Mouse (Mus musculus) midbrain, postnatal 0 days (tissue): ENCODE data around the gene Cfap65. TPM values are rescaled to one million over a fixed set of nuclear protein-coding genes. Genes with fewer than 3 reads are reported as not detected.
A peak's percentile ranks its signal among the peaks of the same experiment; 100 is the strongest.

Experiments
- ATAC-seq: fragments of 200-750 bp; cut with Nextera tagmentation; 2 replicates; pipeline ENCODE4 v1.8.0; 2017; ENCODE audit warnings: moderate number of reproducible peaks, mild to moderate bottlenecking, moderate TSS enrichment, moderate library complexity; ENCODE audit not compliant: low FRiP score
- DNase-seq: peaks from one replicate; pipeline ENCODE4 v3.0.0-alpha.2; 2015; ENCODE audit warnings: low spot score
- H3K27ac ChIP-seq: fragments of 300-500 bp; sonication (generic); 2 replicates; pipeline ENCODE4 v1.5.1; 2014; ENCODE audit warnings: low read depth, mild to moderate bottlenecking, low read length, mixed read lengths
- H3K27me3 ChIP-seq: fragments of 300-500 bp; sonication (generic); 2 replicates; pipeline ENCODE4 v1.6.1; 2014; ENCODE audit warnings: low read length, control low read depth, mixed read lengths; ENCODE audit not compliant: insufficient read depth
- H3K36me3 ChIP-seq: fragments of 300-500 bp; sonication (generic); 2 replicates; pipeline ENCODE4 v1.6.1; 2014; ENCODE audit warnings: low read length, control low read depth, mixed read lengths; ENCODE audit not compliant: insufficient read depth
- H3K4me1 ChIP-seq: fragments of 300-500 bp; sonication (generic); 2 replicates; pipeline ENCODE4 v1.6.1; 2014; ENCODE audit warnings: mild to moderate bottlenecking, control low read depth, antibody characterized with exemption, low read length, mixed read lengths; ENCODE audit not compliant: insufficient read depth
- H3K4me2 ChIP-seq: fragments of 300-500 bp; sonication (generic); 2 replicates; pipeline ENCODE4 v1.6.1; 2014; ENCODE audit warnings: low read depth, mild to moderate bottlenecking, low read length, mixed read lengths; ENCODE audit not compliant: poor library complexity, severe bottlenecking
- H3K4me3 ChIP-seq: fragments of 300-500 bp; sonication (generic); 2 replicates; pipeline ENCODE4 v1.5.1; 2014; ENCODE audit warnings: low read depth, mild to moderate bottlenecking, low read length, moderate library complexity
- H3K9ac ChIP-seq: fragments of 300-500 bp; sonication (generic); replicated peaks from 2 replicates; pipeline ENCODE4 v1.6.1; 2014; ENCODE audit warnings: mild to moderate bottlenecking, low read length, moderate library complexity, mixed read lengths; ENCODE audit not compliant: poor library complexity, severe bottlenecking
- H3K9me3 ChIP-seq: fragments of 300-500 bp; sonication (generic); 2 replicates; pipeline ENCODE4 v1.6.1; 2016; ENCODE audit warnings: low read length, control low read depth
- CTCF ChIP-seq: IDR thresholded peaks from 2 replicates; pipeline ENCODE4 v1.5.1; 2016; ENCODE audit warnings: antibody characterized with exemption, mild to moderate bottlenecking
- WGBS: fragments of 180-500 bp; shearing (Covaris S2); extraction: QIAGEN DNeasy Blood & Tissue Kit; methylation state at CpG from one replicate; pipeline ENCODE4 v1.1.7; 2014; 5-methylcytosine and 5-hydroxymethylcytosine counted together
- polyA plus RNA-seq: library from polyadenylated mRNA; unstranded; fragments of >200 nt; fragmentation: Nextera tagmentation; extraction: Ambion mirVana; gene quantifications from 2 replicates; pipeline ENCODE4 v1.2.1, GENCODE M21; 2015
- total RNA-seq: library from RNA; depleted of rRNA; stranded (reverse); fragments of >200 nt; gene quantifications from 2 replicates; pipeline ENCODE4 v1.2.3, GENCODE M21; 2014

The Cfap65 gene
- total and polyA plus RNA-seq, 2 experiments from 2014 or later, result 1.5 to 4.1 TPM

- Histone ChIP-seq H3K4me2 (no peak overlapping the region), H3K9me3 (no peaks in the 10 kb centered on the region), H3K4me1 (no peaks in the 10 kb centered on the region), H3K36me3 (no peaks in the 10 kb centered on the region), H3K27me3 (no peaks in the 10 kb centered on the region), H3K27ac (no peak overlapping the region), H3K9ac (no peak overlapping the region), H3K4me3 (no peak overlapping the region)
- ATAC-seq, result no peak
- TF ChIP-seq CTCF, result peak; percentile 39; the same call in 1 of the 2 replicates
- 27% methylated on average over 13 of the region's 13 CpGs for WGBS
- DNase-seq, result no peak
Observed at GRCm38 (mm10) chr1:74915706-74916105, 19.7 kb downstream of the Cfap65 start.

GRCm38 (mm10) chr1:74902191-74902590 is 33.2 kb downstream of the Cfap65 start:
- WGBS, result 29% methylated on average over 6 of the region's 6 CpGs
- ATAC-seq, result no peak
- no peak for TF ChIP-seq CTCF

GRCm38 (mm10) chr1:74901686-74902085 is 33.7 kb downstream of the Cfap65 start:
- TF ChIP-seq CTCF, result peak; percentile 70
- no peaks in the 10 kb centered on the region for H3K4me1 ChIP-seq
- no peaks in the 10 kb centered on the region for H3K9me3 ChIP-seq
- peaks cover 45% of the 10 kb centered on the region for H3K27me3 ChIP-seq
- no peak for ATAC-seq
- peak; percentile 50 for DNase-seq
- H3K27ac ChIP-seq, result no peak overlapping the region
- WGBS, result 10% methylated on average over 3 of the region's 3 CpGs
- no peak overlapping the region for H3K4me3 ChIP-seq
- no peaks in the 10 kb centered on the region for H3K36me3 ChIP-seq
- H3K9ac ChIP-seq, result no peak overlapping the region
- H3K4me2 ChIP-seq, result no peak overlapping the region

More at GRCm38 (mm10) chr1:74902191-74902590, 33.2 kb downstream of the Cfap65 start:
- Histone ChIP-seq H3K4me1 (no peaks in the 10 kb centered on the region), H3K9me3 (no peaks in the 10 kb centered on the region), H3K27me3 (peaks cover 41% of the 10 kb centered on the region), H3K36me3 (no peaks in the 10 kb centered on the region), H3K4me2 (no peak overlapping the region), H3K9ac (no peak overlapping the region), H3K4me3 (no peak overlapping the region), H3K27ac (no peak overlapping the region)
- no peak for DNase-seq

- DNase-seq (no peak), ATAC-seq (no peak)
- H3K9me3 ChIP-seq, result no peaks in the 10 kb centered on the region
- H3K4me2 ChIP-seq, result peak overlapping the region; percentile 54
- H3K4me1 ChIP-seq, result no peaks in the 10 kb centered on the region
- H3K36me3 ChIP-seq, result no peaks in the 10 kb centered on the region
- no peak overlapping the region for H3K27ac ChIP-seq
- peak overlapping the region; percentile 31 for H3K4me3 ChIP-seq
- no peak for TF ChIP-seq CTCF
- peaks cover 50% of the 10 kb centered on the region for H3K27me3 ChIP-seq
- 3% methylated on average over 49 of the region's 66 CpGs for WGBS
- H3K9ac ChIP-seq, result no peak overlapping the region
Observed at GRCm38 (mm10) chr1:74900341-74901285, 34.8 kb downstream of the Cfap65 start.

- H3K9ac ChIP-seq, result no peak overlapping the region
- TF ChIP-seq CTCF, result no peak
- no peak for DNase-seq
- WGBS, result 13% methylated on average over 9 of the region's 10 CpGs
- no peaks in the 10 kb centered on the region for H3K4me1 ChIP-seq
- H3K4me3 ChIP-seq, result no peak overlapping the region
- H3K9me3 ChIP-seq, result no peaks in the 10 kb centered on the region
- no peak for ATAC-seq
- peaks cover 53% of the 10 kb centered on the region for H3K27me3 ChIP-seq
- H3K4me2 ChIP-seq, result no peak overlapping the region
- H3K27ac ChIP-seq, result no peak overlapping the region
- H3K36me3 ChIP-seq, result no peaks in the 10 kb centered on the region
Observed at GRCm38 (mm10) chr1:74898656-74899431, 36.6 kb downstream of the Cfap65 start.
